Mouse (Mus musculus) cortical plate, adult 2 months (tissue): ENCODE data around the gene Aup1. TPM values are rescaled to one million over a fixed set of nuclear protein-coding genes. Genes with fewer than 3 reads are reported as not detected.

Source experiments
- H3K27ac ChIP-seq: fragments of 200-500 bp; 2 replicates; pipeline ENCODE4 v1.5.1; 2012; ENCODE audit warnings: low read length, control low read depth, inconsistent platforms; ENCODE audit not compliant: insufficient read depth
- H3K4me1 ChIP-seq: fragments of 200-500 bp; 2 replicates; pipeline ENCODE4 v1.6.1; 2011; ENCODE audit warnings: low read length; ENCODE audit not compliant: control insufficient read depth, insufficient read depth
- H3K4me3 ChIP-seq: fragments of 200-500 bp; 2 replicates; pipeline ENCODE4 v1.5.1; 2011; ENCODE audit warnings: mild to moderate bottlenecking, low read length, control low read depth; ENCODE audit not compliant: insufficient read depth
- CTCF ChIP-seq: fragments of 200-500 bp; IDR thresholded peaks from 2 replicates; pipeline ENCODE4 v1.5.1; 2011; ENCODE audit warnings: mild to moderate bottlenecking, control low read depth, low read length; ENCODE audit not compliant: insufficient read depth; ENCODE audit errors: extremely low read depth
- POLR2A ChIP-seq: fragments of 200-500 bp; IDR thresholded peaks from 2 replicates; pipeline ENCODE4 v1.6.1; 2011; ENCODE audit warnings: mild to moderate bottlenecking, low read length, control low read depth; ENCODE audit not compliant: insufficient read depth; ENCODE audit errors: extremely low read depth
- polyA plus RNA-seq: library from polyadenylated mRNA; depleted of rRNA; stranded (reverse); fragments of >200 nt; gene quantifications from 2 replicates; pipeline ENCODE4 v1.2.3, GENCODE M21; 2012

Gene Aup1
- polyA plus RNA-seq, 1 experiment, result 224 TPM

GRCm38 (mm10) chr6:83074979-83075378, 20.7 kb downstream of the Aup1 start:
- TF ChIP-seq CTCF (no peak), POLR2A (no peak)
- H3K27ac ChIP-seq, result no peak overlapping the region
- H3K4me1 ChIP-seq, result 0 out of 2 replicates have a peak, but pooled peaks cover 3% of the 10 kb centered on the region
- no peak overlapping the region for H3K4me3 ChIP-seq

- Histone ChIP-seq H3K4me1 (0 out of 2 replicates have a peak, but pooled peaks cover 3% of the 10 kb centered on the region), H3K27ac (peak within 1 kb of the TSS; percentile 75), H3K4me3 (peak within 1 kb of the TSS; percentile 60)
- TF ChIP-seq CTCF, result no peak
- TF ChIP-seq POLR2A, result no peak
Measured at GRCm38 (mm10) chr6:83077630-83078323, 23.5 kb downstream of the Aup1 start, which contains the start of gene Pcgf1. Gene Pcgf1 (plus strand): TSS chr6:83077869.

- H3K27ac ChIP-seq, result peak overlapping the region; percentile 75
- TF ChIP-seq POLR2A (peak; percentile 54), CTCF (0 out of 2 replicates have a peak, but pooled peaks have one; percentile 22)
- H3K4me1 ChIP-seq, result 0 out of 2 replicates have a peak, but pooled peaks cover 3% of the 10 kb centered on the region
- peak overlapping the region; percentile 60 for H3K4me3 ChIP-seq
Measured at GRCm38 (mm10) chr6:83078324-83078858, 24.1 kb downstream of the Aup1 start.

GRCm38 (mm10) chr6:83080210-83080609, 25.9 kb downstream of the Aup1 start:
- no peak overlapping the region for H3K27ac ChIP-seq
- TF ChIP-seq POLR2A (no peak), CTCF (no peak)
- no peak overlapping the region for H3K4me3 ChIP-seq
- 0 out of 2 replicates have a peak, but pooled peaks cover 3% of the 10 kb centered on the region for H3K4me1 ChIP-seq

GRCm38 (mm10) chr6:83083497-83083896, 29.2 kb downstream of the Aup1 start:
- TF ChIP-seq POLR2A (no peak), CTCF (no peak)
- no peak overlapping the region for H3K27ac ChIP-seq
- 0 out of 2 replicates have a peak, but pooled peaks cover 3% of the 10 kb centered on the region for H3K4me1 ChIP-seq
- no peak overlapping the region for H3K4me3 ChIP-seq

- H3K4me1 ChIP-seq, result no peaks in the 10 kb centered on the region
- no peak for TF ChIP-seq CTCF
- no peak for TF ChIP-seq POLR2A
- no peak overlapping the region for H3K27ac ChIP-seq
- no peak overlapping the region for H3K4me3 ChIP-seq
Measured at GRCm38 (mm10) chr6:83084477-83084876, 30.2 kb downstream of the Aup1 start.

- no peak within 1 kb of the TSS; the same call in 1 of the 2 replicates for H3K4me3 ChIP-seq
- no peak within 1 kb of the TSS for H3K27ac ChIP-seq
- TF ChIP-seq CTCF (no peak), POLR2A (no peak)
- H3K4me1 ChIP-seq, result no peaks in the 10 kb centered on the region
Measured at GRCm38 (mm10) chr6:83086121-83087035, 32.1 kb downstream of the Aup1 start, which contains the start of gene Lbx2. Gene Lbx2 (plus strand): TSS chr6:83086367.

GRCm38 (mm10) chr6:83087205-83087925, 33.0 kb downstream of the Aup1 start:
- no peak for TF ChIP-seq POLR2A
- TF ChIP-seq CTCF, result no peak
- no peaks in the 10 kb centered on the region for H3K4me1 ChIP-seq
- H3K27ac ChIP-seq, result no peak overlapping the region
- no peak overlapping the region; the same call in 1 of the 2 replicates for H3K4me3 ChIP-seq

GRCm38 (mm10) chr6:83087926-83088260, 33.6 kb downstream of the Aup1 start:
- H3K4me3 ChIP-seq, result no peak overlapping the region
- no peak overlapping the region for H3K27ac ChIP-seq
- H3K4me1 ChIP-seq, result no peaks in the 10 kb centered on the region
- no peak for TF ChIP-seq CTCF
- no peak for TF ChIP-seq POLR2A
